ENCODE assay signal across 21 mouse cellular contexts in the genomic region with DNA sequence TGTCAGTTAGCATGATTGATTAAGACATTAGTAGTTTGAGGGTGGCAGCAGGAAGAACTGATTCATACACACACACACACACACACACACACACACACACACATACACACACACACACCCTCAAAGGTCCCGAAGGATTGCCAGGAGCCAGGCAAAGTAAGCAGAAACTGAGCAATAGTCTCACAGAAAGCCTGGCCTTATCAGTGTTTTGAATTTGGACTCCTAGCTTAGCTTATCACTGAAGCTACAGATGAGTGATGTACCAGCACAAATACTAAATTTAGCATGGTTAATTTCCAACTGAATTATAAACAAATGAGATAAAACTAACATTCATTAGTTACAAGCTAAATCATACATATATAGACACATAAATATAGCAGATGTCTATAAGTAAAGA.
DNase-seq lines count a peak whose midpoint lies in the region; ATAC-seq and TF ChIP-seq lines count a peak whose summit lies in the region.
"Had no signal": no experiment of that assay in that cellular context is flagged by ENCODE, and none has a peak within 500 bp of the region (broad histone marks: within the 10 kb centered on the region; RNA-seq: fewer than 3 reads in every experiment).

No protein-coding gene starts in this region.

- 0% methylated on average over 1 of the region's 1 CpGs for WGBS in lung, postnatal 0 days
- 11% methylated on average over 1 of the region's 1 CpGs for WGBS in liver, postnatal 0 days (ENCODE audit: insufficient replicate concordance)
- WGBS in midbrain, embryonic 10.5 days, result 94% methylated on average over 1 of the region's 1 CpGs

- no peak overlapping the region for H3K9ac ChIP-seq in lung, postnatal 0 days (replicated peaks; ENCODE audit: low read depth)
- H3K9ac ChIP-seq in liver, postnatal 0 days (replicated peaks), result no peak overlapping the region
- H3K9ac ChIP-seq: embryonic facial prominence, embryonic 13.5 days; hindbrain, embryonic 13.5 days; midbrain, embryonic 12.5 days; neural tube, embryonic 12.5 days had no signal

- no peak for DNase-seq in lung, postnatal 0 days (ENCODE audit: low spot score)
- DNase-seq in lung, postnatal 10 days, result no peak
- peak; percentile 58 for DNase-seq in liver
- DNase-seq in liver, postnatal 0 days, result no peak
- DNase-seq in kidney, postnatal 25 days, result no peak
- no peak for DNase-seq in embryo, embryonic 11 days
- no peak for DNase-seq in midbrain, embryonic 10.5 days (ENCODE audit: low spot score)
- DNase-seq: adrenal gland, adult 8-10 months; cerebellum, adult 9-11 months; gastrocnemius, postnatal 36 days; heart, postnatal 10 days; right cerebral cortex, adult 18-20 months; thymus, postnatal 36 days had no signal

- ATAC-seq in lung, postnatal 0 days, result peak; percentile 21; the same call in 1 of the 2 replicates
- peak; percentile 43 for ATAC-seq in liver, postnatal 0 days
- ATAC-seq: forebrain, embryonic 16.5 days; inflammation-experienced regulatory T-cells, adult 6 months; Patski had no signal

- H3K27me3 ChIP-seq in lung, postnatal 0 days (replicated peaks; ENCODE audit: insufficient read depth, low read length), result no peaks in the 10 kb centered on the region
- H3K27me3 ChIP-seq in liver, postnatal 0 days (ENCODE audit: insufficient read depth, low read length), result no peaks in the 10 kb centered on the region
- H3K27me3 ChIP-seq in midbrain, embryonic 10.5 days (ENCODE audit: low read depth, poor library complexity, severe bottlenecking), result no peaks in the 10 kb centered on the region
- H3K27me3 ChIP-seq: embryonic facial prominence, embryonic 13.5 days; hindbrain, embryonic 13.5 days; midbrain, embryonic 12.5 days; neural tube, embryonic 12.5 days; Patski had no signal

- no peak overlapping the region for H3K27ac ChIP-seq in lung, postnatal 0 days (ENCODE audit: low read length)
- H3K27ac ChIP-seq in liver, postnatal 0 days (ENCODE audit: low read depth), result no peak overlapping the region
- no peak overlapping the region for H3K27ac ChIP-seq in midbrain, embryonic 10.5 days (replicated peaks)
- H3K27ac ChIP-seq: embryonic facial prominence, embryonic 13.5 days; heart, embryonic 10.5 days; hindbrain, embryonic 13.5 days; midbrain, embryonic 12.5 days; neural tube, embryonic 12.5 days had no signal

- H3K36me3 ChIP-seq in lung, postnatal 0 days (ENCODE audit: insufficient read depth, low read length), result no peaks in the 10 kb centered on the region
- no peaks in the 10 kb centered on the region for H3K36me3 ChIP-seq in liver, postnatal 0 days (replicated peaks; ENCODE audit: insufficient read depth, low read length)
- no peaks in the 10 kb centered on the region for H3K36me3 ChIP-seq in midbrain, embryonic 10.5 days
- H3K36me3 ChIP-seq: embryonic facial prominence, embryonic 13.5 days; heart, embryonic 10.5 days; hindbrain, embryonic 13.5 days; midbrain, embryonic 12.5 days; neural tube, embryonic 12.5 days had no signal

- no peak for TF ChIP-seq EP300 in lung, postnatal 0 days (IDR thresholded peaks at IDR 0.05)
- peak; percentile 92 for TF ChIP-seq EP300 in liver, postnatal 0 days (IDR thresholded peaks at IDR 0.05; ENCODE audit: low read depth)

- H3K4me2 ChIP-seq in lung, postnatal 0 days (replicated peaks; ENCODE audit: low read depth, low read length), result no peak overlapping the region
- H3K4me2 ChIP-seq in liver, postnatal 0 days (ENCODE audit: low read depth, low read length), result no peak overlapping the region
- H3K4me2 ChIP-seq: embryonic facial prominence, embryonic 13.5 days; hindbrain, embryonic 13.5 days; midbrain, embryonic 12.5 days; neural tube, embryonic 12.5 days had no signal

- H3K4me3 ChIP-seq in lung, postnatal 0 days (ENCODE audit: low read depth, low read length), result no peak overlapping the region
- no peak overlapping the region for H3K4me3 ChIP-seq in liver, postnatal 0 days (ENCODE audit: low read depth, low read length)
- H3K4me3 ChIP-seq in midbrain, embryonic 10.5 days, result no peak overlapping the region
- H3K4me3 ChIP-seq: embryonic facial prominence, embryonic 13.5 days; heart, embryonic 10.5 days; hindbrain, embryonic 13.5 days; midbrain, embryonic 12.5 days; neural tube, embryonic 12.5 days had no signal

- no peaks in the 10 kb centered on the region for H3K9me3 ChIP-seq in lung, postnatal 0 days (ENCODE audit: low read length)
- H3K9me3 ChIP-seq in liver, postnatal 0 days (ENCODE audit: low read length), result no peaks in the 10 kb centered on the region
- H3K9me3 ChIP-seq in midbrain, embryonic 10.5 days (replicated peaks), result no peaks in the 10 kb centered on the region
- H3K9me3 ChIP-seq: embryonic facial prominence, embryonic 13.5 days; heart, embryonic 10.5 days; hindbrain, embryonic 13.5 days; midbrain, embryonic 12.5 days; neural tube, embryonic 12.5 days had no signal

- no peaks in the 10 kb centered on the region for H3K4me1 ChIP-seq in lung, postnatal 0 days (ENCODE audit: insufficient read depth, low read depth, low read length)
- peaks cover 19% of the 10 kb centered on the region for H3K4me1 ChIP-seq in liver, postnatal 0 days (ENCODE audit: insufficient read depth)
- H3K4me1 ChIP-seq in midbrain, embryonic 10.5 days, result no peaks in the 10 kb centered on the region
- H3K4me1 ChIP-seq: embryonic facial prominence, embryonic 13.5 days; hindbrain, embryonic 13.5 days; midbrain, embryonic 12.5 days; neural tube, embryonic 12.5 days had no signal

- TF ChIP-seq CTCF in lung, postnatal 0 days (IDR thresholded peaks at IDR 0.05), result no peak
- no peak for TF ChIP-seq CTCF in liver, postnatal 0 days (IDR thresholded peaks at IDR 0.05; ENCODE audit: low read depth)
